Mouse (Mus musculus) heart, postnatal 0 days (tissue): Measurements from ENCODE around the gene Arid1a. TPM values are rescaled to one million over a fixed set of nuclear protein-coding genes. Genes with fewer than 3 reads are reported as not detected.
"Not testable (repeated sequence)": the region's sequence is repeated elsewhere in the genome, so short reads cannot be mapped to it uniquely, and the experiment has no call there.

Experiments used
- ATAC-seq: fragments of 200-750 bp; cut with Nextera tagmentation; 2 replicates; pipeline ENCODE4 v1.8.0; 2017; ENCODE audit warnings: low read depth, moderate number of reproducible peaks, moderate library complexity; ENCODE audit not compliant: insufficient read depth
- DNase-seq: peaks from one replicate; pipeline ENCODE4 v3.0.0-alpha.2; 2016; ENCODE audit warnings: low spot score
- H3K27ac ChIP-seq: fragments of 300-500 bp; sonication (generic); 2 replicates; pipeline ENCODE4 v1.5.1; 2014; ENCODE audit warnings: low read depth, mild to moderate bottlenecking
- H3K27me3 ChIP-seq: fragments of 300-500 bp; sonication (generic); 2 replicates; pipeline ENCODE4 v1.6.1; 2014; ENCODE audit warnings: low read length, mixed read lengths; ENCODE audit not compliant: control insufficient read depth, insufficient read depth
- H3K36me3 ChIP-seq: fragments of 300-500 bp; sonication (generic); replicated peaks from 2 replicates; pipeline ENCODE4 v1.6.1; 2014; ENCODE audit warnings: low read length, mixed read lengths; ENCODE audit not compliant: control insufficient read depth, insufficient read depth
- H3K4me1 ChIP-seq: fragments of 300-500 bp; sonication (generic); 2 replicates; pipeline ENCODE4 v1.6.1; 2014; ENCODE audit warnings: antibody characterized with exemption; ENCODE audit not compliant: control insufficient read depth, insufficient read depth
- H3K4me2 ChIP-seq: fragments of 300-500 bp; sonication (generic); 2 replicates; pipeline ENCODE4 v1.6.1; 2014; ENCODE audit warnings: low read depth, mild to moderate bottlenecking, low read length, moderate library complexity
- H3K4me3 ChIP-seq: fragments of 300-500 bp; sonication (generic); 2 replicates; pipeline ENCODE4 v1.5.1; 2014; ENCODE audit warnings: low read depth, low read length
- H3K9ac ChIP-seq: fragments of 300-500 bp; sonication (generic); replicated peaks from 2 replicates; pipeline ENCODE4 v1.6.1; 2014; ENCODE audit warnings: low read depth, low read length, mixed read lengths
- H3K9me3 ChIP-seq: fragments of 300-500 bp; sonication (generic); replicated peaks from 2 replicates; pipeline ENCODE4 v1.6.1; 2016; ENCODE audit warnings: low read length; ENCODE audit not compliant: control insufficient read depth
- CTCF ChIP-seq: IDR thresholded peaks from 2 replicates; pipeline ENCODE4 v1.5.1; 2016; ENCODE audit warnings: antibody characterized with exemption, control low read depth, low read depth
- EP300 ChIP-seq: IDR thresholded peaks from 2 replicates; pipeline ENCODE4 v1.6.1; 2016; ENCODE audit warnings: antibody characterized with exemption, low read depth
- WGBS: fragments of 180-500 bp; shearing (Covaris S2); extraction: QIAGEN DNeasy Blood & Tissue Kit; methylation state at CpG from one replicate; pipeline ENCODE4 v1.1.7; 2014; 5-methylcytosine and 5-hydroxymethylcytosine counted together
- polyA plus RNA-seq: library from polyadenylated mRNA; unstranded; fragments of >200 nt; fragmentation: Nextera tagmentation; extraction: Ambion mirVana; gene quantifications from 2 replicates; pipeline ENCODE4 v1.2.1, GENCODE M21; 2015
- total RNA-seq: library from RNA; depleted of rRNA; stranded (reverse); fragments of >200 nt; gene quantifications from 2 replicates; pipeline ENCODE4 v1.2.3, GENCODE M21; 2014; ENCODE audit warnings: low replicate concordance

The Arid1a gene
- total and polyA plus RNA-seq, 2 experiments from 2014 or later: 9.7 to 27.9 TPM

DNA sequence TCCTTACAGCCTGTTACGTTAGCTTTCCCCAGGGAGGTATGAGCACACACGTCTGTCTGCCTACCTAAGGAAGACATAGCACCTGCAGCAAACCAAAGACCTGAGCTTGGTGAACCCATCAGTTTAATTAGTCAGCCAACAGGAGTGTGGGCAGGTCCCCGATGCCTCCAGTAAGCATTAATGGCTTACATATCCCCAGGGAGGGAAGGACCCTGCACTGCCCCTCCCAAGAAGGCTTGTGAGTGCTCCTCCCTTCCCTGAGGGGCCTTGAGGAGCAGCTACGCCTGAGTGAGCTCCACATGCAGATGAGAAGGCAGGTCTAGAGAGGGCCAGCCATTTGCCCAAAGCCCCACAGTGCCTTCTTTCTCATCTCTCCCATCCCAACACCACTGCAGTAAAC lies 100.3 kb downstream of the Arid1a start:
- no peak overlapping the region for H3K4me3 ChIP-seq
- H3K9me3 ChIP-seq: no peaks in the 10 kb centered on the region
- WGBS: 64% methylated on average over 4 of the region's 4 CpGs
- H3K4me1 ChIP-seq: peaks cover 22% of the 10 kb centered on the region
- no peaks in the 10 kb centered on the region for H3K36me3 ChIP-seq
- H3K27ac ChIP-seq: no peak overlapping the region
- TF ChIP-seq EP300 (no peak), CTCF (no peak)
- no peak overlapping the region for H3K4me2 ChIP-seq
- DNase-seq (no peak), ATAC-seq (no peak)
- no peak overlapping the region for H3K9ac ChIP-seq
- H3K27me3 ChIP-seq: no peaks in the 10 kb centered on the region

DNA sequence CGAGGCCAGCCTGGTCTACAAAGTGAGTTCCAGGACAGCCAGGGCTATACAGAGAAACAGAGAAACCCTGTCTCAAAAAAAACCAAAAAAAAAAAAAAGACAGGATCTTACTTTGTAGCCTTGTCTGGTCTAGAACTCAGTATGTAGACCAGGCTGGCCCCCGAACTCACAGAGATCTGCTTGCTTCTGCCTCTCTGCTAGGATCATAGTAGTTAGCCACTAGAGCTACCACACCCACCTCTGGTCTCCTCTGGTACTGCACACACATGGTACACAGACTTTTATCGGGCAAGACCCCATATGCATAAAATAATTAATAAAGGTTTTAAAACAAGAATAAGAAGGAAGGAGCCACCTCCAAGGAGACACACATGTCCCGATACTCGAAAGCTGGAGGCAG lies 102.5 kb downstream of the Arid1a start:
- not testable (repeated sequence) for H3K9ac ChIP-seq, H3K27ac ChIP-seq, DNase-seq, H3K4me1 ChIP-seq, H3K27me3 ChIP-seq, H3K36me3 ChIP-seq, H3K9me3 ChIP-seq, H3K4me3 ChIP-seq, ATAC-seq, H3K4me2 ChIP-seq
- WGBS: 90% methylated on average over 5 of the region's 5 CpGs

DNA sequence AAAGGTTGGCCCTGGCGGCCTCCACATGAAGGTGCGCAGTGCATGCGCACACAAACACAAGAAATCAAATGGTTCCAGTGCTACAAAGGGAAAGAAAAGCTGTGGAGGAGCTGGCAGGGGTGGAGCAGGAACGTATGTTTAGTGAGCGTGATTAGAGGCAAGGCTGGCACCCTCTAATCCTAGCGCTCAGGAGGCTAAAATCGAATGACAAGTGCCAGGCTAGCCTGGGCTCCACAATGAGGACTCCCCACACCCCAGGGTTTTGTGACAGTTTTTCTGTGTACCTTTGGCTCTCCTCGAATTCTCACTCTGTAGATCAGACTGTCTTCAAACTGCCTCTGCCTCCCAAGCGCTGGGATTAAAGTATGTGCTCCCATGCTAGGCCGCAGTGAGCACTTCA lies 103.8 kb downstream of the Arid1a start:
- no peak for TF ChIP-seq EP300
- H3K27ac ChIP-seq: no peak overlapping the region
- no peak overlapping the region for H3K9ac ChIP-seq
- whole genome bisulfite sequencing: 80% methylated on average over 10 of the region's 10 CpGs
- no peaks in the 10 kb centered on the region for H3K36me3 ChIP-seq
- H3K9me3 ChIP-seq: no peaks in the 10 kb centered on the region
- ATAC-seq: no peak
- no peaks in the 10 kb centered on the region for H3K27me3 ChIP-seq
- no peaks in the 10 kb centered on the region for H3K4me1 ChIP-seq
- no peak overlapping the region for H3K4me2 ChIP-seq
- H3K4me3 ChIP-seq: no peak overlapping the region
- no peak for DNase-seq

DNA sequence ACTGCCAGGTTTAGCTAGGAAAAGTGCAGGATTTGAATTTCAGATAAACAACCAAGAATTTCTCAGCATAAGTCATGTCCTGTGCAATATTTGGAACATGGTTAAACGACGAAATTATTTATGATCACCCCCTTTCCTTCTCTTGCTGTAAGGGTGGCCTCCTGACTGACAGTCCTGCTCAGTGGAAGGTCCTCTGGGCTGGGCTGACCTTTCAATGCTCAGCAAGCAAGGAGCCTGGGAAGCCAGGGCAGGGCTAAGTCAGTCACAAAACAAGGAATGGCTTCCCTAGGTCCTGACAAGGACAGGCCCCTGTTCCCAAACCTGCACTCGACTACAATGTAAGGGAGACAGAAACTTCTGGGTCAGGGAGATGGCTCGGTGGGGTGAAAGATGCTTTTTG lies 104.6 kb downstream of the Arid1a start:
- Histone ChIP-seq H3K27me3 (no peaks in the 10 kb centered on the region), H3K27ac (no peak overlapping the region), H3K4me2 (no peak overlapping the region), H3K9me3 (no peaks in the 10 kb centered on the region), H3K4me3 (no peak overlapping the region), H3K4me1 (no peaks in the 10 kb centered on the region), H3K36me3 (no peaks in the 10 kb centered on the region), H3K9ac (no peak overlapping the region)
- ATAC-seq (no peak), DNase-seq (no peak)
- WGBS: 69% methylated on average over 4 of the region's 4 CpGs
- no peak for TF ChIP-seq EP300
- TF ChIP-seq CTCF: no peak

DNA sequence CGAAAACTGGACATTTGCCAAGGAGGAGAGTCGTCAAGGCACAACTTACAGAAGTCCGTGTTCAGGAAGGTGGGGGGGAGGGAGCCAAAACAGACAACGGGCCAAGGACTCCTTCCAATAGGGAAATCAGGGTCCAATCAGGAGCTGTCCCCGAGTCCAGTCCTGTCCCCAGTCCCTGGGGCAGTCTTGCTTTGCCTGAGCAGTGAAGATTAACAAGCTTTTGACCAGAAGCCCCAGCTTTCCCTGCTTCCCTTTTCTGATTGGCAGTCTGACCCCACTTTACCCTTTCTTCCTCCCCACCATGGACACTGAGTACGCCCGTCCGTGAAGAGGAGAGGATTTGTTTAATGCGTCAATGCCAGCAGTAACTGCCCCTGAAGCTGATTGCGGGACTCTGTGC lies 105.1 kb downstream of the Arid1a start:
- no peaks in the 10 kb centered on the region for H3K9me3 ChIP-seq
- H3K4me1 ChIP-seq: no peaks in the 10 kb centered on the region
- H3K27me3 ChIP-seq: no peaks in the 10 kb centered on the region
- H3K4me3 ChIP-seq: no peak overlapping the region
- TF ChIP-seq CTCF (no peak), EP300 (no peak)
- H3K27ac ChIP-seq: no peak overlapping the region
- H3K9ac ChIP-seq: no peak overlapping the region
- ATAC-seq (no peak), DNase-seq (no peak)
- no peak overlapping the region for H3K4me2 ChIP-seq
- no peaks in the 10 kb centered on the region for H3K36me3 ChIP-seq
- WGBS: 44% methylated on average over 10 of the region's 10 CpGs

DNA sequence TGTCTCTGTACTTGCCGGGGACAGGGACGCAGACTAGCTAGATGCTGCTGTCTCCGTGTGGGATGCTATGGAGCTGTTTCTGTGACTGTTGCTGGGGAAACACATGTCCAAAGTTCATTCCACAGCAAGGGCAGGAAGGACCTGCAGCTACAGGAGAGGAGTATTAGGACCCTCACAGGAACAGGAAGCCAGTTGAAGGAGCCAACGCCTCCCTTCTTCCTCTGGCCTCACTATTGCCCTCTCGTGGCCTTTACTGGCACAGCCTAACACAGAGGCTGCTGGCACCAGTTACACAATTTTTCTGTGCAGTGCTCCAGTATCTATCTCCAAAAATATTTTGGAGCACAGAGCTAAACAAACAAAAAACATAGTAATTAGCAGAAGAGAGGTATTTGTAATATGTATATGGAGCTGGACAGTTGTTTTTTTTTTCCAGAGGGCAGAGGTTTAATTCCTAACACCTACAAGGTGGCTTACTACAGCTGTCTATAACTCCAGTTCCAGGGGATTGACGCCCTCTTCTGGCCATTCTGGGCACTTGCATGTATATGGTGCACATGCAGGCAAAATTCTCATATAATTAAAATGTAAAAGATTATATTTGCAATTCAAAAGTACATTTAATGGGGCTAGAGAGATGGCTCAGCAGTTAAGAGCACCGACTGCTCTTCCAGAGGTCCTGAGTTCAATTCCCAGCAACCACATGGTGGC lies 106.4 kb downstream of the Arid1a start, which contains the start of gene Zdhhc18:
Gene Zdhhc18, minus strand, starts transcription at position 166 of the 711 bp plus-strand sequence.
- Histone ChIP-seq H3K27me3 (no peaks in the 10 kb centered on the region), H3K4me1 (no peaks in the 10 kb centered on the region), H3K4me2 (peak within 1 kb of the TSS; percentile 56), H3K36me3 (no peaks in the 10 kb centered on the region), H3K27ac (peak within 1 kb of the TSS; percentile 71), H3K9me3 (0 out of 2 replicates have a peak, but pooled peaks cover 3% of the 10 kb centered on the region), H3K4me3 (peak within 1 kb of the TSS; percentile 37), H3K9ac (peak within 1 kb of the TSS; percentile 43; the same call in 1 of the 2 replicates)
- ATAC-seq (peak; percentile 83), DNase-seq (peak; percentile 84)
- TF ChIP-seq EP300: 0 out of 2 replicates have a peak, but pooled peaks have one; percentile 40
- TF ChIP-seq CTCF: peak; percentile 82
- WGBS: 33% methylated on average over 7 of the region's 7 CpGs

DNA sequence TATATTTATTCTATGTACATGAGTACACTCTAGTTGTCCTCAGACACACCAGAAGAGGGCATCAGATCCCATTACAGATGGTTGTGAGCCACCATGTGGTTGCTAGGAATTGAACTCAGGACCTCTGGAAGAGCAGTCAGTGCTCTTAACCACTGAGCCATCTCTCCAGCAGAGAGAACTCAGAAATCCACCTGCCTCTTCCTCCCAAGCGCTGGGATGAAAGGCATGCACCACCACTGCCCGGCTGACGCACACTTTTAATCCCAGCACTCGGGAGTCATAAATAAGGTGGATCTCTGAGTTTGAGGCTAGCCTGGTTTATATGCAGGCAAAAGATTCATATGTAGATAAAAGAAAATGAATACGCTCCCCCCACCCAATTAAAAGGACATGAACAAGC lies 107.1 kb downstream of the Arid1a start:
- H3K36me3 ChIP-seq, H3K27me3 ChIP-seq, H3K4me1 ChIP-seq, H3K9me3 ChIP-seq, DNase-seq, ATAC-seq: not testable (repeated sequence)
- Histone ChIP-seq H3K9ac (0 out of 2 replicates have a peak overlapping the region, but pooled peaks have one; percentile 43), H3K4me2 (peak overlapping the region; percentile 56), H3K27ac (peak overlapping the region; percentile 71), H3K4me3 (peak overlapping the region; percentile 37)
- WGBS: 72% methylated on average over 5 of the region's 5 CpGs
